Mouse (Mus musculus) bone marrow, adult 2 months (tissue): ENCODE results near the gene Dnase1l3.

Source experiments
- CTCF ChIP-seq: fragments of 200-500 bp; IDR thresholded peaks from 2 replicates; pipeline ENCODE4 v1.5.1; 2011; ENCODE audit warnings: low read length, control low read depth; ENCODE audit not compliant: control insufficient read depth, insufficient read depth
- POLR2A ChIP-seq: fragments of 200-500 bp; IDR thresholded peaks from 2 replicates; pipeline ENCODE4 v1.6.1; 2011; ENCODE audit warnings: low read depth, mild to moderate bottlenecking, control low read depth, low read length, borderline replicate concordance; ENCODE audit not compliant: control insufficient read depth

DNA sequence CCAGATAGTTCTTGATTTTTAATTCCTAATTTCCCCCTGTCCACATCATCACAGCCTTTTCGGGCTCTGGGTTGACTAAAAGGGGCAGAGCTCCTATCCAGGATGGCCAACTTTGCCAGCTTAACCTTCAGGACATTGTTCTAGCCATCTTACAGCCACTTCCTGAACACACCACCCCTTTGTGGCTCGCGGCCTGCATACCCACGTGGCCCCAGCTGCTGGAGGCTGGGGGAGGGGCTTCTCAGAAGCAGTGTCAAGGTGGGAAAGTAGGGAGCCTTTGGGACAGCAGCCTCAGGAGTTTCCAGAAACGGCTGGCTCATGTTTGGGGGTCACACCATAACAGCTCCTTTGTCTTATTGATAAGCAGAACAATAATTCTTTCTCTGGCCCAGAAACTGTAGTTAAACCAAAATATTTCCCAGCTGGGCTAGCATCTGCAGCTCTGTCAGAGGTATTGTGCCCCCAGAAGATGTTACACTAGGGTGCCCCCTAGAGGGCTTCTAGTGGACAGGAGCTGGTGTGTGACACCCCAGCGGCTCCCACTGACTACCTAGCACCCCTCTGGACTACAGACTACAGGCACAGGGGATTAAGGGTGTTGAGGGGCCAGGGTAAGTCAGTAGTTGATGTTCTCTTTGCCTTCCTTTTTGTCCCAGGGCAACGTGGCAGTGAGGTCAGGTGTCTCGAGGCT lies 49.9 kb downstream of the Dnase1l3 start:
- TF ChIP-seq POLR2A (no peak), CTCF (peak; percentile 32; the same call in 1 of the 2 replicates)
